Mouse (Mus musculus): Measurements from ENCODE around the gene Zfp972.
"Not testable (repeated sequence)": the region's sequence is repeated elsewhere in the genome, so short reads cannot be mapped to it uniquely, and the experiment has no call there.

DNA sequence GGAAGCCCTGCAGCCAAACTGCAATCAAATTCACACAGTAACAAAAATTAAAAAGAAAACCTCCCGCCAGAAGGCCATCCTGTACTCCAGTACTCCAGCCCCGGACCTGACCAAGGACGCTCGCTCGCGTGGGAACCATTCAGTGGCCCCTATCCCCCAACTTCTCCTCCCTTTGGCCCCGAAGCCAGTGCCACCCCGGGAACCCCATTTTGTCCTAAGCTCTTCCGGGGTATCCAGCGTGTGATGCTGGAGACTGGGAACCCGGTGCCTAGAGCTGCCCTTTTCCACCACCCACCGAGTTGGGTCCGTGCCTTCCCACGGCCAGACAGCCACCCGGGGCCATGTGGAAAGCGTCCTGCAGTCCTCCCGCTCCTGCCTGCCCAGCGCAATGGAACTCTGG, 31.3 kb upstream of the Zfp972 start:
- TF ChIP-seq CTCF, POLR2A (IDR thresholded peaks at IDR 0.05; ENCODE audit: extremely low read depth, insufficient read depth, low read length): not testable (repeated sequence)
